Mouse (Mus musculus): ENCODE data around the gene Nod1. TPM values are rescaled to one million over a fixed set of nuclear protein-coding genes. Genes with fewer than 3 reads are reported as not detected.

Gene Nod1
- polyA plus RNA-seq, 1 experiment from 2014 or later = 3.6 TPM

- peaks cover 4% of the 10 kb centered on the region; the same call in 1 of the 2 replicates for H3K27me3 ChIP-seq (ENCODE audit: insufficient read depth, poor library complexity, severe bottlenecking)
- H3K36me3 ChIP-seq = no peaks in the 10 kb centered on the region
- 62% methylated on average over 4 of the region's 4 CpGs for WGBS
- H3K4me3 ChIP-seq = no peak overlapping the region
- no peak for DNase-seq (ENCODE audit: low spot score)
- no peak overlapping the region for H3K27ac ChIP-seq
- 0 out of 2 replicates have a peak, but pooled peaks cover 5% of the 10 kb centered on the region for H3K4me1 ChIP-seq
- no peaks in the 10 kb centered on the region for H3K9me3 ChIP-seq
Observed at GRCm38 (mm10) chr6:55002438-55002837, 30.0 kb upstream of the Nod1 start.

- peaks cover 4% of the 10 kb centered on the region; the same call in 1 of the 2 replicates for H3K27me3 ChIP-seq (ENCODE audit: insufficient read depth, poor library complexity, severe bottlenecking)
- H3K9me3 ChIP-seq = no peaks in the 10 kb centered on the region
- H3K4me1 ChIP-seq = 0 out of 2 replicates have a peak, but pooled peaks cover 5% of the 10 kb centered on the region
- WGBS = 81% methylated on average over 4 of the region's 4 CpGs
- H3K36me3 ChIP-seq = no peaks in the 10 kb centered on the region
- no peak for DNase-seq (ENCODE audit: low spot score)
- H3K4me3 ChIP-seq = no peak overlapping the region
- no peak overlapping the region for H3K27ac ChIP-seq
Observed at GRCm38 (mm10) chr6:55001320-55001719, 28.9 kb upstream of the Nod1 start.

- H3K27me3 ChIP-seq (ENCODE audit: insufficient read depth, poor library complexity, severe bottlenecking) = peaks cover 4% of the 10 kb centered on the region; the same call in 1 of the 2 replicates
- no peak overlapping the region for H3K4me3 ChIP-seq
- H3K36me3 ChIP-seq = no peaks in the 10 kb centered on the region
- H3K27ac ChIP-seq = no peak overlapping the region
- 82% methylated on average over 6 of the region's 6 CpGs for WGBS
- H3K4me1 ChIP-seq = 0 out of 2 replicates have a peak, but pooled peaks cover 1% of the 10 kb centered on the region
- H3K9me3 ChIP-seq = no peaks in the 10 kb centered on the region
- DNase-seq (ENCODE audit: low spot score) = no peak
Observed at GRCm38 (mm10) chr6:54997726-54998125, 25.3 kb upstream of the Nod1 start.

GRCm38 (mm10) chr6:54996361-54996760 lies 23.9 kb upstream of the Nod1 start:
- no peaks in the 10 kb centered on the region for H3K9me3 ChIP-seq
- 89% methylated on average over 3 of the region's 3 CpGs for WGBS
- peaks cover 4% of the 10 kb centered on the region; the same call in 1 of the 2 replicates for H3K27me3 ChIP-seq (ENCODE audit: insufficient read depth, poor library complexity, severe bottlenecking)
- no peaks in the 10 kb centered on the region for H3K36me3 ChIP-seq
- no peak for DNase-seq (ENCODE audit: low spot score)
- no peak overlapping the region for H3K27ac ChIP-seq
- peaks cover 12% of the 10 kb centered on the region for H3K4me1 ChIP-seq
- no peak overlapping the region for H3K4me3 ChIP-seq

GRCm38 (mm10) chr6:54992734-54993260 lies 20.4 kb upstream of the Nod1 start, which contains the start of gene Ggct:
TSS of gene Ggct (minus strand) at chr6:54992950.
- DNase-seq (ENCODE audit: low spot score) = peak; percentile 99
- Histone ChIP-seq H3K4me3 (peak within 1 kb of the TSS; percentile 71), H3K36me3 (no peaks in the 10 kb centered on the region), H3K9me3 (no peaks in the 10 kb centered on the region), H3K4me1 (peaks cover 14% of the 10 kb centered on the region), H3K27me3 (ENCODE audit: insufficient read depth, poor library complexity, severe bottlenecking) (peaks cover 5% of the 10 kb centered on the region; the same call in 1 of the 2 replicates), H3K27ac (peak within 1 kb of the TSS; percentile 83)
- WGBS = under 1% methylated on average over 41 of the region's 41 CpGs

- Histone ChIP-seq H3K36me3 (no peaks in the 10 kb centered on the region), H3K27ac (peak overlapping the region; percentile 83), H3K27me3 (ENCODE audit: insufficient read depth, poor library complexity, severe bottlenecking) (peaks cover 5% of the 10 kb centered on the region; the same call in 1 of the 2 replicates), H3K4me1 (peaks cover 14% of the 10 kb centered on the region), H3K4me3 (peak overlapping the region; percentile 71), H3K9me3 (no peaks in the 10 kb centered on the region)
- no peak for DNase-seq (ENCODE audit: low spot score)
- 5% methylated on average over 7 of the region's 7 CpGs for WGBS
Observed at GRCm38 (mm10) chr6:54992141-54992540, 19.7 kb upstream of the Nod1 start.

- H3K9me3 ChIP-seq = no peaks in the 10 kb centered on the region
- H3K4me3 ChIP-seq = no peak overlapping the region
- H3K4me1 ChIP-seq = peaks cover 14% of the 10 kb centered on the region
- no peaks in the 10 kb centered on the region for H3K36me3 ChIP-seq
- 63% methylated on average over 2 of the region's 2 CpGs for WGBS
- H3K27me3 ChIP-seq (ENCODE audit: insufficient read depth, poor library complexity, severe bottlenecking) = peaks cover 5% of the 10 kb centered on the region; the same call in 1 of the 2 replicates
- no peak overlapping the region for H3K27ac ChIP-seq
- DNase-seq (ENCODE audit: low spot score) = no peak
Observed at GRCm38 (mm10) chr6:54991189-54991588, 18.8 kb upstream of the Nod1 start.

- 91% methylated on average over 6 of the region's 6 CpGs for WGBS
- H3K9me3 ChIP-seq = no peaks in the 10 kb centered on the region
- H3K4me3 ChIP-seq = no peak overlapping the region
- no peaks in the 10 kb centered on the region for H3K36me3 ChIP-seq
- H3K4me1 ChIP-seq = peaks cover 14% of the 10 kb centered on the region
- H3K27me3 ChIP-seq (ENCODE audit: insufficient read depth, poor library complexity, severe bottlenecking) = peaks cover 5% of the 10 kb centered on the region; the same call in 1 of the 2 replicates
- DNase-seq (ENCODE audit: low spot score) = no peak
- H3K27ac ChIP-seq = no peak overlapping the region
Observed at GRCm38 (mm10) chr6:54988141-54988540, 15.7 kb upstream of the Nod1 start.

GRCm38 (mm10) chr6:54984096-54984495 lies 11.7 kb upstream of the Nod1 start:
- Histone ChIP-seq H3K27ac (no peak overlapping the region), H3K27me3 (ENCODE audit: insufficient read depth, poor library complexity, severe bottlenecking) (no peaks in the 10 kb centered on the region), H3K36me3 (no peaks in the 10 kb centered on the region), H3K9me3 (no peaks in the 10 kb centered on the region), H3K4me3 (no peak overlapping the region), H3K4me1 (no peaks in the 10 kb centered on the region)
- WGBS = 89% methylated on average over 8 of the region's 8 CpGs
- DNase-seq (ENCODE audit: low spot score) = no peak

- H3K36me3 ChIP-seq = no peaks in the 10 kb centered on the region
- DNase-seq (ENCODE audit: low spot score) = no peak
- WGBS = 86% methylated on average over 4 of the region's 4 CpGs
- no peaks in the 10 kb centered on the region for H3K4me1 ChIP-seq
- H3K27me3 ChIP-seq (ENCODE audit: insufficient read depth, poor library complexity, severe bottlenecking) = no peaks in the 10 kb centered on the region
- H3K27ac ChIP-seq = no peak overlapping the region
- H3K9me3 ChIP-seq = no peaks in the 10 kb centered on the region
- no peak overlapping the region for H3K4me3 ChIP-seq
Observed at GRCm38 (mm10) chr6:54983526-54984050, 11.2 kb upstream of the Nod1 start.

GRCm38 (mm10) chr6:54979426-54979825 lies 7.0 kb upstream of the Nod1 start:
- WGBS = 94% methylated on average over 6 of the region's 6 CpGs
- peak; percentile 51 for DNase-seq (ENCODE audit: low spot score)
- Histone ChIP-seq H3K36me3 (no peaks in the 10 kb centered on the region), H3K9me3 (no peaks in the 10 kb centered on the region), H3K27ac (no peak overlapping the region), H3K4me1 (no peaks in the 10 kb centered on the region), H3K4me3 (no peak overlapping the region), H3K27me3 (ENCODE audit: insufficient read depth, poor library complexity, severe bottlenecking) (peaks cover 3% of the 10 kb centered on the region)

- WGBS = 65% methylated on average over 1 of the region's 1 CpGs
- no peak overlapping the region for H3K27ac ChIP-seq
Observed at GRCm38 (mm10) chr6:54975616-54976015, 3.2 kb upstream of the Nod1 start.

GRCm38 (mm10) chr6:54974501-54974900 lies 2.1 kb upstream of the Nod1 start:
- no peak for DNase-seq (ENCODE audit: low spot score)
- Histone ChIP-seq H3K9me3 (no peaks in the 10 kb centered on the region), H3K4me1 (peaks cover 9% of the 10 kb centered on the region), H3K27me3 (ENCODE audit: insufficient read depth, poor library complexity, severe bottlenecking) (peaks cover 24% of the 10 kb centered on the region), H3K36me3 (no peaks in the 10 kb centered on the region), H3K4me3 (no peak overlapping the region), H3K27ac (no peak overlapping the region)
- WGBS = 57% methylated on average over 5 of the region's 5 CpGs

More at GRCm38 (mm10) chr6:54975616-54976015, 3.2 kb upstream of the Nod1 start:
- H3K9me3 ChIP-seq = no peaks in the 10 kb centered on the region
- H3K36me3 ChIP-seq = no peaks in the 10 kb centered on the region
- peaks cover 9% of the 10 kb centered on the region for H3K4me1 ChIP-seq
- H3K27me3 ChIP-seq (ENCODE audit: insufficient read depth, poor library complexity, severe bottlenecking) = peaks cover 20% of the 10 kb centered on the region
- no peak for DNase-seq (ENCODE audit: low spot score)
- H3K4me3 ChIP-seq = no peak overlapping the region

GRCm38 (mm10) chr6:54972929-54973211 lies 458 bp upstream of the Nod1 start:
- no peak overlapping the region for H3K27ac ChIP-seq
- no peaks in the 10 kb centered on the region for H3K36me3 ChIP-seq
- H3K4me3 ChIP-seq = peak overlapping the region; percentile 69
- DNase-seq (ENCODE audit: low spot score) = no peak
- no peaks in the 10 kb centered on the region for H3K9me3 ChIP-seq
- H3K4me1 ChIP-seq = peaks cover 9% of the 10 kb centered on the region
- WGBS = 21% methylated on average over 5 of the region's 5 CpGs
- peaks cover 33% of the 10 kb centered on the region for H3K27me3 ChIP-seq (ENCODE audit: insufficient read depth, poor library complexity, severe bottlenecking)

Data from heart, embryonic 10.5 days (tissue).